Mouse (Mus musculus) stomach, embryonic 15.5 days (tissue): ENCODE data around the gene Misp. TPM values are rescaled to one million over a fixed set of nuclear protein-coding genes. Genes with fewer than 3 reads are reported as not detected.
A peak's percentile ranks its signal among the peaks of the same experiment; 100 is the strongest.

Experiments used
- ATAC-seq: fragments of 200-750 bp; cut with Nextera tagmentation; 2 replicates; pipeline ENCODE4 v1.8.0; 2017; ENCODE audit warnings: low read depth, moderate number of reproducible peaks, moderate TSS enrichment; ENCODE audit not compliant: insufficient read depth, low FRiP score
- H3K27ac ChIP-seq: fragments of 300-500 bp; sonication (generic); 2 replicates; pipeline ENCODE4 v1.5.1; 2015; ENCODE audit warnings: mild to moderate bottlenecking, inconsistent platforms
- H3K27me3 ChIP-seq: fragments of 300-500 bp; sonication (generic); replicated peaks from 2 replicates; pipeline ENCODE4 v1.6.1; 2015; ENCODE audit warnings: inconsistent platforms
- H3K36me3 ChIP-seq: fragments of 300-500 bp; sonication (generic); 2 replicates; pipeline ENCODE4 v1.6.1; 2015; ENCODE audit warnings: inconsistent platforms
- H3K4me1 ChIP-seq: fragments of 300-500 bp; sonication (generic); 2 replicates; pipeline ENCODE4 v1.6.1; 2015; ENCODE audit warnings: inconsistent platforms
- H3K4me2 ChIP-seq: fragments of 300-500 bp; sonication (generic); 2 replicates; pipeline ENCODE4 v1.6.1; 2015; ENCODE audit warnings: mild to moderate bottlenecking, inconsistent platforms
- H3K4me3 ChIP-seq: fragments of 300-500 bp; sonication (generic); replicated peaks from 2 replicates; pipeline ENCODE4 v1.5.1; 2015; ENCODE audit warnings: inconsistent platforms
- H3K9ac ChIP-seq: fragments of 300-500 bp; sonication (generic); 2 replicates; pipeline ENCODE4 v1.6.1; 2015; ENCODE audit warnings: inconsistent platforms
- H3K9me3 ChIP-seq: fragments of 300-500 bp; sonication (generic); 2 replicates; pipeline ENCODE4 v1.6.1; 2016; ENCODE audit warnings: inconsistent platforms
- WGBS: fragments of 180-500 bp; shearing (Covaris S2); methylation state at CpG from one replicate; pipeline ENCODE4 v1.1.7; 2015; 5-methylcytosine and 5-hydroxymethylcytosine counted together
- microRNA-seq: library from miRNA; unstranded; fragments of <30 nt; microRNA quantifications from one replicate; pipeline ENCODE4, GENCODE M21; 2016
- polyA plus RNA-seq: library from polyadenylated mRNA; unstranded; fragments of >200 nt; fragmentation: Nextera tagmentation; extraction: Ambion mirVana; gene quantifications from 2 replicates; pipeline ENCODE4 v1.2.1, GENCODE M21; 2015

The Misp gene
- polyA plus RNA-seq, 1 experiment from 2014 or later = 50.0 TPM

- no peak overlapping the region for H3K27ac ChIP-seq
Measured at GRCm38 (mm10) chr10:79866601-79867000, 45.8 kb downstream of the Misp start.

GRCm38 (mm10) chr10:79871845-79872244, 51.1 kb downstream of the Misp start:
- ATAC-seq = no peak
- Histone ChIP-seq H3K27ac (no peak overlapping the region), H3K9ac (no peak overlapping the region), H3K4me1 (peaks cover 14% of the 10 kb centered on the region; the same call in 1 of the 2 replicates), H3K36me3 (no peaks in the 10 kb centered on the region), H3K4me2 (no peak overlapping the region), H3K27me3 (no peaks in the 10 kb centered on the region), H3K9me3 (no peaks in the 10 kb centered on the region), H3K4me3 (no peak overlapping the region)
- 87% methylated on average over 8 of the region's 8 CpGs for WGBS

More at GRCm38 (mm10) chr10:79866601-79867000, 45.8 kb downstream of the Misp start:
- no peaks in the 10 kb centered on the region for H3K9me3 ChIP-seq
- 72% methylated on average over 11 of the region's 11 CpGs for WGBS
- ATAC-seq = no peak; the same call in 1 of the 2 replicates
- no peak overlapping the region for H3K4me2 ChIP-seq
- peaks cover 3% of the 10 kb centered on the region; the same call in 1 of the 2 replicates for H3K4me1 ChIP-seq
- no peak overlapping the region for H3K4me3 ChIP-seq
- H3K36me3 ChIP-seq = peaks cover 33% of the 10 kb centered on the region
- H3K9ac ChIP-seq = no peak overlapping the region
- H3K27me3 ChIP-seq = no peaks in the 10 kb centered on the region

DNA sequence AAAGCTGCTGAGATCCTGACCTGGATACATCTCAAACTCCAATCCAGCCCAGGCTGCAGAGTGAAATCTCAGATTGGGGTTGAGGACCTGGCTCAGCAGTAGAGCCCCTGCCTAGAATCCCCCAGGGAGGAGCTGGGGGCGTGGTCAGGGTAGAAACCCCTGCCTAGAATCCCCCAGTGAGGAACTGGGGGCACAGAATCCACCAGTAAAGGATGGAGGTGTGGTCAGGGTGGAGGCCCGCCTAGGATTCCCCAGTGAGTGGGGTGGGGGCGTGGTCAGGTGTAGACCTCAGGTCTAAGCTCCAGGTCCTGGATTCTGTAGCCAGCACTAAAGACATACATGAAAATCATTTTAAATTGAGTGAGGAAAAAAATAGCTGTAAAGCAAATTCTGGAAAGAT, 52.1 kb downstream of the Misp start:
- no peak for ATAC-seq
- Histone ChIP-seq H3K4me3 (no peak overlapping the region), H3K4me1 (peaks cover 23% of the 10 kb centered on the region; the same call in 1 of the 2 replicates), H3K9ac (no peak overlapping the region), H3K36me3 (no peaks in the 10 kb centered on the region), H3K4me2 (peak overlapping the region; percentile 99), H3K27ac (no peak overlapping the region), H3K9me3 (no peaks in the 10 kb centered on the region), H3K27me3 (no peaks in the 10 kb centered on the region)
- 47% methylated on average over 3 of the region's 3 CpGs for WGBS

GRCm38 (mm10) chr10:79873313-79873712, 52.5 kb downstream of the Misp start:
- Histone ChIP-seq H3K36me3 (no peaks in the 10 kb centered on the region), H3K4me2 (peak overlapping the region; percentile 99), H3K9me3 (no peaks in the 10 kb centered on the region), H3K9ac (no peak overlapping the region), H3K27me3 (no peaks in the 10 kb centered on the region), H3K4me3 (peak overlapping the region; percentile 70), H3K4me1 (peaks cover 23% of the 10 kb centered on the region; the same call in 1 of the 2 replicates), H3K27ac (no peak overlapping the region)
- WGBS = 13% methylated on average over 6 of the region's 6 CpGs
- no peak for ATAC-seq

DNA sequence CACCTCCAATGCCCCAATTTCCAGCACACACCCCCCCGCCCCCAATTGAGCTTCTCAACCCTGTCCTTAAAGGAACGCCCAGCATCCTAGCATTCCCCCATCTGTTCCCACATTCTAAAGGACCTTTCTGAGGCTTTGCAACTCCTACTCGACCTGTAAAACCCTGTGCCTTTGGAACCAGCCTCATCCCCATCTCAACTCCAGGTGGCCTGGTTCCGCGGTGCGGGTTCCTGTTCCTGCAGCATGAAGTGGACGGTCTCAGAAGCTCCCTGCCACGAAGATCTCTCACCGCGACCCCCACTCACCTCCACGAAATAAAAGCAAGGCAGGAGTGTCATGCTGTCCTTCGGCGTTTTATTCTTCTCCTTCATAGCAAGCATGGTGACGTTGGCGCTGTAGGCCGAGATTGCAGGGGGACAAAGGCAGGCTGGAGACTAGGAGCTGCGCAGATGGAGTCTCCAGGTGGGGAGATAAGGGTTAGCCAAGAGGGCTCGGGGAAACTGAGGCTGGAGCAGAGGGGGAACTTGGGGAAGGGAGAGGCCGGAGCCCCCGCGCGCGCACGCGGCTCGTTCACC, 53.0 kb downstream of the Misp start:
- Histone ChIP-seq H3K9ac (peak overlapping the region; percentile 69), H3K4me3 (peak overlapping the region; percentile 70), H3K36me3 (no peaks in the 10 kb centered on the region), H3K4me2 (peak overlapping the region; percentile 99), H3K4me1 (peaks cover 23% of the 10 kb centered on the region; the same call in 1 of the 2 replicates), H3K9me3 (no peaks in the 10 kb centered on the region), H3K27ac (0 out of 2 replicates have a peak overlapping the region, but pooled peaks have one; percentile 40), H3K27me3 (no peaks in the 10 kb centered on the region)
- no peak for ATAC-seq
- WGBS = 2% methylated on average over 26 of the region's 26 CpGs

GRCm38 (mm10) chr10:79874290-79874862, 53.6 kb downstream of the Misp start, which contains the start of the genes Prtn3 and Plppr3:
Gene Prtn3, plus strand, starts transcription at chr10:79874476.
Gene Plppr3, minus strand, starts transcription at chr10:79874634.
- peak within 1 kb of the TSS; percentile 40; the same call in 1 of the 2 replicates for H3K27ac ChIP-seq

DNA sequence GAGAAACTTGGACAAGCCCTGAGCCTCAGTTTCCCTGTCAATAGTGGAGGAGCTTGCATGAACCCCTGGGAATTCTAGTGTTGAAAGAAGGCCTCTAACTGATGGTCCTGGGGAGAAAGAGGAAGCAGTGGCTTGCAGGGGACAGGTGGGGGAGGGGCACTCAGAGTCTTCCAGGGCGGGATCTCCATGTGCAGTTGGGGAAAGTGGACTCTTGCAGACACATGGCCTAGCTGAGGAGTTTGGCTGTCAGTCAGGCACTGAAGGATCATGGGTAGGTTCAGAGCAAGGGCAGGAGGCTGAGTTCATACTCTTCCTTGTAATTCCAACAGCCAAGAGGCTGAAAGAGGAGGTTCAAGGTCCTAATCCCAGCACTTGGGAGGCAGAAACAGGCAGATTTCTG, 56.4 kb downstream of the Misp start:
- H3K36me3 ChIP-seq = no peaks in the 10 kb centered on the region
- H3K27ac ChIP-seq = no peak overlapping the region
- ATAC-seq = no peak
- no peaks in the 10 kb centered on the region for H3K9me3 ChIP-seq
- no peak overlapping the region for H3K4me2 ChIP-seq
- H3K4me1 ChIP-seq = peaks cover 42% of the 10 kb centered on the region
- no peak overlapping the region for H3K4me3 ChIP-seq
- H3K27me3 ChIP-seq = no peaks in the 10 kb centered on the region
- H3K9ac ChIP-seq = no peak overlapping the region
- 48% methylated on average over 1 of the region's 1 CpGs for WGBS

More at GRCm38 (mm10) chr10:79874290-79874862, 53.6 kb downstream of the Misp start, which contains the start of the genes Prtn3 and Plppr3:
- Histone ChIP-seq H3K27me3 (no peaks in the 10 kb centered on the region), H3K9me3 (no peaks in the 10 kb centered on the region), H3K9ac (peak within 1 kb of the TSS; percentile 69), H3K4me1 (peaks cover 23% of the 10 kb centered on the region; the same call in 1 of the 2 replicates), H3K36me3 (no peaks in the 10 kb centered on the region), H3K4me2 (peak within 1 kb of the TSS; percentile 99), H3K4me3 (peak within 1 kb of the TSS; percentile 70)
- ATAC-seq = peak; percentile 64
- under 1% methylated on average over 43 of the region's 57 CpGs for WGBS

DNA sequence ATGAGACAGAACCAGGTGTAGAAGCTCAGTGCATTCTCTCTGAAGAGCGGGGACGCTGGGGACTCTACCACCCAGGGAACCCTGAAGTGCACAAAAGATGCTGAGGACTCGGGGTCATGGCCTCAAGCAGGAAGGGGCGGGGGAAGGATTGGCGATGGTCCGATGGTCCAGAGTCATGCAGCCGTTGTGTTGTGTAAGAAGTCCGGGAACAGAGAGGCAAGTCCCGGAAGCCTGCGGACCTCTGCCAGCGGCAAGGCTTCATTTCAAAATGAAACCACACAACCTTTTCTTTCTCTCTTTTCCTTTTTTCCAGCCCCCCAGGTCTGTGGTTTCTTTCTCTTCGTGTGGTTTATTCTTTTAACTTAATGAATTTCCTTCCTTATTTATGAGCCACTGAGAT, 57.0 kb downstream of the Misp start:
- H3K27ac ChIP-seq = no peak overlapping the region
- no peak for ATAC-seq

DNA sequence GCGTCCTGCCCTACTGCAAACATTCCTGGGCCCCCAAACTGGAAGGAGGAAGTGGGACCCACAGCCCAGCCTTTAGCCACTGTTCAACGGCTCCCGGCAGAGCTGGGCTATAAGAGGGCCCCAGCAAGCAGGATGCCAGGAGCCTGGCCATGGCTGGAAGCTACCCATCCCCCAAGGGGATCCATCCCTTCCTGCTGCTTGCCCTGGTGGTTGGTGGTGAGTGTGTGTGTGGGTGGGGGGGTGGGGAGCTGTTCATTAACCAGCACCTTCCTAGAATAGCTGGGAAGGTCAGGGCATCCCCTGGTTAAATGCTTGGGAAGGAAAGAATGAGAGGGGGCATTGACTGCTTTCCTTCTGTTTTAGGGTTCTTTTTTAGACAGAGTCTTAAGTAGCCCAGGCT, 58.7 kb downstream of the Misp start:
- no peak overlapping the region for H3K4me3 ChIP-seq
- H3K9me3 ChIP-seq = no peaks in the 10 kb centered on the region
- no peak overlapping the region for H3K27ac ChIP-seq
- ATAC-seq = no peak
- 29% methylated on average over 3 of the region's 3 CpGs for WGBS
- H3K4me2 ChIP-seq = no peak overlapping the region
- no peaks in the 10 kb centered on the region for H3K36me3 ChIP-seq
- no peak overlapping the region for H3K9ac ChIP-seq
- peaks cover 36% of the 10 kb centered on the region for H3K4me1 ChIP-seq
- H3K27me3 ChIP-seq = no peaks in the 10 kb centered on the region

More for the DNA sequence above, 57.0 kb downstream of the Misp start:
- Histone ChIP-seq H3K36me3 (no peaks in the 10 kb centered on the region), H3K4me2 (no peak overlapping the region), H3K27me3 (no peaks in the 10 kb centered on the region), H3K9ac (no peak overlapping the region), H3K4me3 (no peak overlapping the region), H3K9me3 (no peaks in the 10 kb centered on the region), H3K4me1 (peaks cover 45% of the 10 kb centered on the region)
- 59% methylated on average over 12 of the region's 12 CpGs for WGBS

Small RNAs within 50 kb of the gene (microRNA-seq; reads per million reads assigned to microRNA genes)
- gene Mir6910 = not detected

Other genes with a start within 250 kb of the Misp start
- gene Theg, start 233.7 kb upstream of the Misp start, polyA plus RNA-seq = not detected in 2 replicates
- 0.08 and 0.14 TPM in 2 replicates for gene C2cd4c, start 207.0 kb upstream of the Misp start, polyA plus RNA-seq
- gene Shc2, start 183.1 kb upstream of the Misp start, polyA plus RNA-seq = 9.1 and 10.6 TPM in 2 replicates
- not detected in 2 replicates for gene Odf3l2, start 175.3 kb upstream of the Misp start, polyA plus RNA-seq
- 36.4 and 41.1 TPM in 2 replicates for gene Madcam1, start 156.4 kb upstream of the Misp start, polyA plus RNA-seq
- gene Tpgs1, start 151.6 kb upstream of the Misp start, polyA plus RNA-seq = 58.2 and 59.3 TPM in 2 replicates
- gene Cdc34, start 138.8 kb upstream of the Misp start, polyA plus RNA-seq = 107 and 108 TPM in 2 replicates
- 0.40 and 0.57 TPM in 2 replicates for gene Gzmm, start 132.0 kb upstream of the Misp start, polyA plus RNA-seq
- 1,050 and 1,128 TPM in 2 replicates for gene Bsg, start 116.5 kb upstream of the Misp start, polyA plus RNA-seq
- gene Hcn2, start 104.4 kb upstream of the Misp start, polyA plus RNA-seq = 0.08 and 0.14 TPM in 2 replicates
- 33.9 and 38.7 TPM in 2 replicates for gene Polrmt, start 74.4 kb upstream of the Misp start, polyA plus RNA-seq
- gene Fgf22, start 65.9 kb upstream of the Misp start, polyA plus RNA-seq = 0.31 and 0.36 TPM in 2 replicates
- gene Rnf126, start 54.0 kb upstream of the Misp start, polyA plus RNA-seq = 87.8 and 88.1 TPM in 2 replicates
- 14.8 and 15.5 TPM in 2 replicates for gene Fstl3, start 43.7 kb upstream of the Misp start, polyA plus RNA-seq
- 0.23 and 0.31 TPM in 2 replicates for gene Prss57, start 30.0 kb upstream of the Misp start, polyA plus RNA-seq
- gene Palm, start 27.4 kb upstream of the Misp start, polyA plus RNA-seq = 53.3 and 54.1 TPM in 2 replicates
- 295 and 299 TPM in 2 replicates for gene Ptbp1, start 33.4 kb downstream of the Misp start, polyA plus RNA-seq
- 5.2 and 10.6 TPM in 2 replicates for gene Prtn3, start 53.5 kb downstream of the Misp start, polyA plus RNA-seq
- 32.9 and 36.1 TPM in 2 replicates for gene Plppr3, start 53.6 kb downstream of the Misp start, polyA plus RNA-seq
- gene Elane, start 65.3 kb downstream of the Misp start, polyA plus RNA-seq = 3.8 and 11.1 TPM in 2 replicates
- not detected in 2 replicates for gene Cfd, start 69.9 kb downstream of the Misp start, polyA plus RNA-seq
- 43.6 and 47.8 TPM in 2 replicates for gene Med16, start 87.9 kb downstream of the Misp start, polyA plus RNA-seq
- 4.4 and 13.3 TPM in 2 replicates for gene Gm26602, start 89.9 kb downstream of the Misp start, polyA plus RNA-seq
- 0.83 and 0.94 TPM in 2 replicates for gene Kiss1r, start 96.0 kb downstream of the Misp start, polyA plus RNA-seq
- gene R3hdm4, start 100.2 kb downstream of the Misp start, polyA plus RNA-seq = 137 and 140 TPM in 2 replicates
- gene Arid3a, start 106.1 kb downstream of the Misp start, polyA plus RNA-seq = 9.8 and 10.0 TPM in 2 replicates
- 86.0 and 86.2 TPM in 2 replicates for gene Wdr18, start 139.2 kb downstream of the Misp start, polyA plus RNA-seq
- gene Grin3b, start 149.7 kb downstream of the Misp start, polyA plus RNA-seq = 0.27 and 0.34 TPM in 2 replicates
- 20.6 and 21.3 TPM in 2 replicates for gene Tmem259, start 163.3 kb downstream of the Misp start, polyA plus RNA-seq
- 274 and 279 TPM in 2 replicates for gene Cnn2, start 167.6 kb downstream of the Misp start, polyA plus RNA-seq
- gene Abca7, start 175.5 kb downstream of the Misp start, polyA plus RNA-seq = 4.2 and 4.8 TPM in 2 replicates
- gene Arhgap45, start 195.7 kb downstream of the Misp start, polyA plus RNA-seq = 9.1 and 10.0 TPM in 2 replicates
- gene Polr2e, start 218.8 kb downstream of the Misp start, polyA plus RNA-seq = 188 and 199 TPM in 2 replicates
- 500 and 567 TPM in 2 replicates for gene Gpx4, start 226.2 kb downstream of the Misp start, polyA plus RNA-seq